Mouse (Mus musculus) ES-E14 (cell line): ENCODE measurements around the gene Tfr2. TPM values are rescaled to one million over a fixed set of nuclear protein-coding genes. Genes with fewer than 3 reads are reported as not detected.

ENCODE experiments used
- DNase-seq: peaks from one replicate; pipeline ENCODE4 v3.0.0-alpha.2; 2013; ENCODE audit warnings: low read depth, low spot score
- H3K27ac ChIP-seq: 2 replicates; pipeline ENCODE4 v1.5.1; 2012; ENCODE audit warnings: low read depth, mild to moderate bottlenecking, low read length, moderate library complexity, mixed read lengths; ENCODE audit not compliant: poor library complexity, insufficient read depth, severe bottlenecking
- H3K36me3 ChIP-seq: 2 replicates; pipeline ENCODE4 v1.6.1; 2012; ENCODE audit warnings: mild to moderate bottlenecking, low read length, moderate library complexity, mixed read lengths; ENCODE audit not compliant: control insufficient read depth, poor library complexity, insufficient read depth, severe bottlenecking
- H3K4me1 ChIP-seq, 2 experiments: fragments of 150-350 bp in 1 of 2; sonication (generic) in 1 of 2; 2 replicates each; pipeline ENCODE4 v1.6.1; 2012; ENCODE audit warnings: low read length in 2 of 2, mild to moderate bottlenecking in 1 of 2, mixed read lengths in 1 of 2; ENCODE audit not compliant: control insufficient read depth in 2 of 2, insufficient read depth in 2 of 2, poor library complexity in 1 of 2
- H3K4me3 ChIP-seq, 2 experiments: fragments of 150-350 bp in 1 of 2; sonication (generic) in 1 of 2; 2 replicates each; pipeline ENCODE4 v1.5.1; 2012; ENCODE audit warnings: low read length in 2 of 2, low read depth in 1 of 2, mild to moderate bottlenecking in 1 of 2, mixed read lengths in 1 of 2; ENCODE audit not compliant: insufficient read depth in 1 of 2, poor library complexity in 1 of 2, severe bottlenecking in 1 of 2
- H3K9ac ChIP-seq: 2 replicates; pipeline ENCODE4 v1.6.1; 2012; ENCODE audit warnings: low read depth, mild to moderate bottlenecking, low read length, mixed read lengths; ENCODE audit not compliant: poor library complexity, insufficient read depth, severe bottlenecking
- H3K9me3 ChIP-seq: fragments of 150-350 bp; sonication (generic); 2 replicates; pipeline ENCODE4 v1.6.1; 2012; ENCODE audit warnings: low read depth, mild to moderate bottlenecking, low read length; ENCODE audit not compliant: control insufficient read depth, insufficient read depth
- CHD2 ChIP-seq: IDR thresholded peaks from 2 replicates; pipeline ENCODE4 v1.6.1; 2014; ENCODE audit warnings: mild to moderate bottlenecking, low read depth, low read length, inconsistent platforms
- HCFC1 ChIP-seq: IDR thresholded peaks from 2 replicates; pipeline ENCODE4 v1.6.1; 2012; ENCODE audit warnings: low read length, inconsistent platforms, borderline replicate concordance; ENCODE audit not compliant: insufficient read depth
- MAFK ChIP-seq: IDR thresholded peaks from 2 replicates; pipeline ENCODE4 v1.6.1; 2014; ENCODE audit warnings: mild to moderate bottlenecking, low read depth, low read length, inconsistent platforms; ENCODE audit not compliant: insufficient read depth
- ZC3H11A ChIP-seq: IDR thresholded peaks from 2 replicates; pipeline ENCODE4 v1.6.1; 2012; ENCODE audit warnings: low read depth, mild to moderate bottlenecking, inconsistent platforms, low read length, borderline replicate concordance
- ZNF384 ChIP-seq: IDR thresholded peaks from 2 replicates; pipeline ENCODE4 v1.6.1; 2012; ENCODE audit warnings: low read depth, low read length, inconsistent platforms
- in situ Hi-C, 2 experiments: fragments of 600-800 bp; cut with MboI; formaldehyde crosslinking; loops; one replicate each; pipeline ENCODE4 v1.15.1; 2025; ENCODE audit warnings: low sequenced_read_pairs in 2 of 2, inconsistent platforms in 1 of 2; ENCODE audit not compliant: unreplicated experiment in 2 of 2
- total RNA-seq: library from RNA; depleted of rRNA; stranded (reverse); fragments of 300-350 nt; gene quantifications from 2 replicates; pipeline ENCODE4 v1.2.3, GENCODE M21; 2012

Tfr2 gene
- total RNA-seq, 1 experiment = 3.7 TPM

GRCm38 (mm10) chr5:137541768-137542540 is 27.7 kb upstream of the Tfr2 start:
- no peak for TF ChIP-seq HCFC1
- TF ChIP-seq ZNF384 = no peak
- no peak for TF ChIP-seq ZC3H11A
- TF ChIP-seq MAFK = no peak
- no peak for TF ChIP-seq CHD2
- Histone ChIP-seq H3K36me3 (no peaks in the 10 kb centered on the region), H3K9ac (no peak overlapping the region), H3K4me1 (no peaks in the 10 kb centered on the region), H3K9me3 (no peaks in the 10 kb centered on the region), H3K4me3 (no peak overlapping the region), H3K27ac (no peak overlapping the region)
- no peak for DNase-seq
- in situ Hi-C loops = no loop called here

GRCm38 (mm10) chr5:137544926-137545325 is 24.7 kb upstream of the Tfr2 start:
- Histone ChIP-seq H3K4me1 (no peaks in the 10 kb centered on the region), H3K36me3 (no peaks in the 10 kb centered on the region), H3K4me3 (no peak overlapping the region), H3K9me3 (no peaks in the 10 kb centered on the region), H3K9ac (no peak overlapping the region), H3K27ac (no peak overlapping the region)
- DNase-seq = no peak
- in situ Hi-C loops = no loop called here
- no peak for TF ChIP-seq ZNF384
- no peak for TF ChIP-seq CHD2
- TF ChIP-seq MAFK = no peak
- TF ChIP-seq HCFC1 = no peak

- H3K4me1 ChIP-seq = no peaks in the 10 kb centered on the region
- H3K9ac ChIP-seq = no peak overlapping the region
- TF ChIP-seq ZNF384 = no peak
- no peak for TF ChIP-seq CHD2
- no peak for TF ChIP-seq HCFC1
- TF ChIP-seq ZC3H11A = no peak
- TF ChIP-seq MAFK = no peak
- H3K36me3 ChIP-seq = no peaks in the 10 kb centered on the region
- H3K9me3 ChIP-seq = no peaks in the 10 kb centered on the region
- H3K27ac ChIP-seq = no peak overlapping the region
- in situ Hi-C loops = no loop called here
- H3K4me3 ChIP-seq = no peak overlapping the region
- no peak for DNase-seq
These were observed 24.0 kb upstream of the Tfr2 start for GRCm38 (mm10) chr5:137545596-137545995.

GRCm38 (mm10) chr5:137549840-137550239 is 19.8 kb upstream of the Tfr2 start:
- Histone ChIP-seq H3K9me3 (no peaks in the 10 kb centered on the region), H3K4me1 (0 out of 4 replicates have a peak, but pooled peaks cover 0 to 2% of the 10 kb centered on the region in 2 experiments), H3K36me3 (no peaks in the 10 kb centered on the region), H3K9ac (no peak overlapping the region), H3K4me3 (no peak overlapping the region), H3K27ac (no peak overlapping the region)
- no peak for DNase-seq
- TF ChIP-seq ZNF384 (no peak), MAFK (no peak), CHD2 (no peak), ZC3H11A (no peak), HCFC1 (no peak)
- in situ Hi-C loops = no loop called here

- Histone ChIP-seq H3K27ac (no peak overlapping the region), H3K9ac (no peak overlapping the region), H3K9me3 (no peaks in the 10 kb centered on the region), H3K4me1 (0 out of 4 replicates have a peak, but pooled peaks cover 0 to 2% of the 10 kb centered on the region in 2 experiments), H3K36me3 (no peaks in the 10 kb centered on the region), H3K4me3 (no peak overlapping the region)
- DNase-seq = no peak
- in situ Hi-C loops = no loop called here
- TF ChIP-seq HCFC1 = no peak
These were observed 18.5 kb upstream of the Tfr2 start for GRCm38 (mm10) chr5:137551119-137551518.
